Comparison of ENCODE assay signal across 27 mouse cellular contexts in genomic region chr11:90259826-90260225, GRCm38 (mm10). TPM values are rescaled to one million over a fixed set of nuclear protein-coding genes. Genes with fewer than 3 reads are reported as not detected.
DNase-seq lines count a peak whose midpoint lies in the region; ATAC-seq and TF ChIP-seq lines count a peak whose summit lies in the region.
"Had no signal": no experiment of that assay in that cellular context is flagged by ENCODE, and none has a peak within 500 bp of the region (broad histone marks: within the 10 kb centered on the region; RNA-seq: fewer than 3 reads in every experiment).

No protein-coding gene starts in this region.

- no peak for DNase-seq in lung, postnatal 0 days (ENCODE audit: low spot score)
- no peak for DNase-seq in lung, postnatal 25 days (ENCODE audit: low spot score)
- DNase-seq in CH12.LX (ENCODE audit: extremely low read depth) = peak; percentile 72
- no peak for DNase-seq in liver, embryonic 11.5 days (ENCODE audit: low spot score)
- no peak for DNase-seq in thymus, postnatal 0 days (ENCODE audit: low spot score)
- DNase-seq in layer of hippocampus, postnatal 10 days (ENCODE audit: low spot score in 2 of 2) = no peak
- DNase-seq in gastrocnemius, postnatal 4 days (ENCODE audit: low spot score in 2 of 2) = no peak
- DNase-seq: adrenal gland, postnatal 25 days; B cell, adult 2 months; cerebellum, adult 18-20 months; cerebellum, postnatal 10 days; kidney, adult 8-10 months; right cerebral cortex, adult 18-20 months; right cerebral cortex, postnatal 4 days; thymus, postnatal 14 days had no signal

- no peak for TF ChIP-seq RAD21 in CH12.LX (IDR thresholded peaks at IDR 0.05; ENCODE audit: low read depth, low read length)

- in situ Hi-C loops in CH12.LX (cut with MboI; ENCODE audit: low pct_ligation_motif_present, low pct_unique_long_range_greater_than_20kb, low sequenced_read_pairs) = no loop called here

- TF ChIP-seq POLR2A in CH12.LX (IDR thresholded peaks at IDR 0.05; ENCODE audit: low read depth, low read length) = no peak

- H3K4me1 ChIP-seq in lung, postnatal 0 days (ENCODE audit: insufficient read depth, low read depth, low read length) = peaks cover 20% of the 10 kb centered on the region
- H3K4me1 ChIP-seq in CH12.LX (ENCODE audit: control insufficient read depth in 1 of 2, insufficient read depth in 2 of 2) = peaks cover 21 to 52% of the 10 kb centered on the region in 2 experiments
- H3K4me1 ChIP-seq in liver, embryonic 11.5 days (replicated peaks; ENCODE audit: control insufficient read depth, insufficient read depth, low read length) = peaks cover 5% of the 10 kb centered on the region
- H3K4me1 ChIP-seq: forebrain, embryonic 13.5 days; hindbrain, embryonic 10.5 days; neural tube, embryonic 12.5 days had no signal

- WGBS in lung, postnatal 0 days = 83% methylated on average over 9 of the region's 9 CpGs
- 64% methylated on average over 9 of the region's 9 CpGs for WGBS in liver, embryonic 11.5 days

- ATAC-seq in lung, postnatal 0 days = no peak
- ATAC-seq in liver, embryonic 11.5 days (replicated peaks; ENCODE audit: low FRiP score) = peak; percentile 59; the same call in 1 of the 2 replicates
- ATAC-seq in megakaryocyte progenitor cell, adult 5-6 weeks (replicated peaks; ENCODE audit: poor library complexity) = 0 out of 2 replicates have a peak, but pooled peaks have one; percentile 5
- ATAC-seq: forebrain, embryonic 13.5 days; hindbrain, embryonic 16.5 days; intestine, embryonic 15.5 days; midbrain, embryonic 16.5 days had no signal

- H3K4me2 ChIP-seq in lung, postnatal 0 days (replicated peaks; ENCODE audit: low read depth, low read length) = no peak overlapping the region
- no peak overlapping the region for H3K4me2 ChIP-seq in CH12.LX (ENCODE audit: insufficient read depth, low read depth, poor library complexity, severe bottlenecking)
- H3K4me2 ChIP-seq in liver, embryonic 11.5 days = no peak overlapping the region
- H3K4me2 ChIP-seq: forebrain, embryonic 13.5 days; intestine, embryonic 15.5 days; limb, embryonic 12.5 days; liver, embryonic 15.5 days; midbrain, embryonic 11.5 days; neural tube, embryonic 12.5 days; stomach, embryonic 15.5 days had no signal

- dilution Hi-C loops in CH12.LX (cut with MboI; ENCODE audit: extremely low pct_ligation_motif_present, extremely low pct_unique_long_range_greater_than_20kb, low sequenced_read_pairs) = no loop called here

- H3K4me3 ChIP-seq in lung, postnatal 0 days (ENCODE audit: low read depth, low read length) = no peak overlapping the region
- H3K4me3 ChIP-seq in CH12.LX (replicated peaks in 1 of 3; ENCODE audit: low read depth in 2 of 3, low read length in 2 of 3, poor library complexity in 1 of 3) = no peak overlapping the region
- no peak overlapping the region for H3K4me3 ChIP-seq in liver, embryonic 11.5 days (ENCODE audit: low read depth, low read length)
- H3K4me3 ChIP-seq: forebrain, embryonic 13.5 days; hindbrain, embryonic 10.5 days; intestine, embryonic 15.5 days; left cerebral cortex, adult 2 months; limb, embryonic 12.5 days; liver, embryonic 15.5 days; neural tube, embryonic 12.5 days; stomach, embryonic 15.5 days had no signal

- TF ChIP-seq EP300 in lung, postnatal 0 days (IDR thresholded peaks at IDR 0.05) = no peak
- no peak for TF ChIP-seq EP300 in CH12.LX (IDR thresholded peaks at IDR 0.05; ENCODE audit: low read length)

- no peak for TF ChIP-seq CTCF in lung, postnatal 0 days (IDR thresholded peaks at IDR 0.05)
- no peak for TF ChIP-seq CTCF in CH12.LX (conservative IDR thresholded peaks at IDR 0.05 in 1 of 2, IDR thresholded peaks at IDR 0.05 in 1 of 2; ENCODE audit: low read depth in 2 of 2, low read length in 2 of 2)

- H3K27me3 ChIP-seq in lung, postnatal 0 days (replicated peaks; ENCODE audit: insufficient read depth, low read length) = no peaks in the 10 kb centered on the region
- no peaks in the 10 kb centered on the region for H3K27me3 ChIP-seq in CH12.LX (replicated peaks)
- H3K27me3 ChIP-seq in liver, embryonic 11.5 days (replicated peaks; ENCODE audit: control insufficient read depth, insufficient read depth, low read length) = no peaks in the 10 kb centered on the region
- H3K27me3 ChIP-seq: forebrain, embryonic 13.5 days; intestine, embryonic 15.5 days; limb, embryonic 12.5 days; liver, embryonic 15.5 days; neural tube, embryonic 12.5 days; stomach, embryonic 15.5 days had no signal

- peaks cover 33% of the 10 kb centered on the region for H3K36me3 ChIP-seq in lung, postnatal 0 days (ENCODE audit: insufficient read depth, low read length)
- H3K36me3 ChIP-seq in CH12.LX (replicated peaks in 1 of 2; ENCODE audit: control insufficient read depth in 1 of 2, insufficient read depth in 1 of 2, low read length in 1 of 2) = peaks cover 27 to 69% of the 10 kb centered on the region in 2 experiments
- H3K36me3 ChIP-seq in liver, embryonic 11.5 days (ENCODE audit: control insufficient read depth, insufficient read depth, low read length) = peaks cover 18% of the 10 kb centered on the region; the same call in 1 of the 2 replicates

- H3K27ac ChIP-seq in lung, postnatal 0 days (ENCODE audit: low read length) = peak overlapping the region; percentile 49; the same call in 1 of the 2 replicates
- H3K27ac ChIP-seq in CH12.LX (ENCODE audit: insufficient read depth, low read depth) = no peak overlapping the region
- H3K27ac ChIP-seq in liver, embryonic 11.5 days (ENCODE audit: low read depth, low read length) = no peak overlapping the region
- H3K27ac ChIP-seq: forebrain, embryonic 13.5 days; hindbrain, embryonic 10.5 days; intestine, embryonic 15.5 days; left cerebral cortex, adult 2 months; limb, embryonic 12.5 days; liver, embryonic 15.5 days; neural tube, embryonic 12.5 days; stomach, embryonic 15.5 days had no signal

- H3K9ac ChIP-seq in lung, postnatal 0 days (replicated peaks; ENCODE audit: low read depth) = no peak overlapping the region
- H3K9ac ChIP-seq in CH12.LX (ENCODE audit: insufficient read depth, low read depth) = no peak overlapping the region
- no peak overlapping the region for H3K9ac ChIP-seq in liver, embryonic 11.5 days (ENCODE audit: low read depth, low read length)
- H3K9ac ChIP-seq: forebrain, embryonic 13.5 days; intestine, embryonic 15.5 days; limb, embryonic 12.5 days; liver, embryonic 15.5 days; neural tube, embryonic 12.5 days; stomach, embryonic 15.5 days had no signal

- H3K9me3 ChIP-seq in lung, postnatal 0 days (ENCODE audit: low read length) = no peaks in the 10 kb centered on the region
- peaks cover 11% of the 10 kb centered on the region for H3K9me3 ChIP-seq in CH12.LX (replicated peaks; ENCODE audit: low read length)
- no peaks in the 10 kb centered on the region for H3K9me3 ChIP-seq in liver, embryonic 11.5 days (ENCODE audit: control insufficient read depth, low read length)
- H3K9me3 ChIP-seq: forebrain, embryonic 13.5 days; hindbrain, embryonic 10.5 days; intestine, embryonic 15.5 days; limb, embryonic 12.5 days; liver, embryonic 15.5 days; neural tube, embryonic 12.5 days; stomach, embryonic 15.5 days had no signal

- H3K79me2 ChIP-seq in CH12.LX (replicated peaks; ENCODE audit: control insufficient read depth, extremely low read depth, insufficient read depth, poor library complexity, severe bottlenecking) = no peaks in the 10 kb centered on the region

TF ChIP-seq in CH12.LX, 34 proteins besides CTCF, POLR2A, EP300 and RAD21:
- TF ChIP-seq ETS1 (conservative IDR thresholded peaks at IDR 0.05; ENCODE audit: low read depth, low read length) = no peak
- TF ChIP-seq JUN (IDR thresholded peaks at IDR 0.05; ENCODE audit: insufficient read depth, low read depth, low read length) = no peak
- TF ChIP-seq POLR2AphosphoS2 (IDR thresholded peaks at IDR 0.05; ENCODE audit: low read depth, low read length) = no peak
- no peak for TF ChIP-seq MAZ (IDR thresholded peaks at IDR 0.05; ENCODE audit: low read depth, low read length)
- no peak for TF ChIP-seq SMC3 (IDR thresholded peaks at IDR 0.05; ENCODE audit: low read depth, low read length)
- no peak for TF ChIP-seq CHD1 (IDR thresholded peaks at IDR 0.05; ENCODE audit: low read depth, low read length)
- no peak for TF ChIP-seq JUND (conservative IDR thresholded peaks at IDR 0.05; ENCODE audit: low read depth, low read length)
- TF ChIP-seq ZC3H11A (IDR thresholded peaks at IDR 0.05; ENCODE audit: low read depth, low read length) = no peak
- TF ChIP-seq USF1 (IDR thresholded peaks at IDR 0.05; ENCODE audit: low read depth, low read length) = no peak
- TF ChIP-seq ZMIZ1 (IDR thresholded peaks at IDR 0.05; ENCODE audit: low read depth, low read length) = no peak
- no peak for TF ChIP-seq TCF12 (IDR thresholded peaks at IDR 0.05; ENCODE audit: low read depth, low read length)
- TF ChIP-seq PAX5 (IDR thresholded peaks at IDR 0.05; ENCODE audit: low read length) = no peak
- TF ChIP-seq NELFE (IDR thresholded peaks at IDR 0.05; ENCODE audit: low read depth, low read length) = no peak
- TF ChIP-seq UBTF (IDR thresholded peaks at IDR 0.05; ENCODE audit: low read depth, low read length) = no peak
- TF ChIP-seq MEF2A (IDR thresholded peaks at IDR 0.05; ENCODE audit: borderline replicate concordance, low read depth, low read length) = no peak

RNA-seq across cellular contexts. Expression of gene Mmd, which starts 10.6 kb away (rescaled TPM):
- polyA plus RNA-seq in lung, postnatal 0 days (2015; fragmentation: Nextera tagmentation; extraction: Ambion mirVana) = 32.5 and 35.8 TPM in 2 replicates
- total RNA-seq in CH12.LX (2012; rRNA removed) = 10.3 and 13.8 TPM in 2 replicates
- total RNA-seq in CH12.LX (2014; rRNA removed) = 60.4 and 70.5 TPM in 2 replicates
- 36.1 and 39.8 TPM in 2 replicates for polyA plus RNA-seq in CH12.LX (2012; ENCODE audit: insufficient read length, low read depth)
- polyA plus RNA-seq in liver, embryonic 11.5 days (2014; fragmentation: Nextera tagmentation; extraction: Ambion mirVana) = 16.3 and 17.1 TPM in 2 replicates
- 19.0 and 20.5 TPM in 2 replicates for total RNA-seq in megakaryocyte progenitor cell, adult 5-6 weeks (2015)
- 16.0 and 17.7 TPM in 2 replicates for total RNA-seq in megakaryocyte progenitor cell, adult 5-6 weeks (2017)
- polyA plus RNA-seq in thymus, postnatal 0 days (2015; fragmentation: Nextera tagmentation; extraction: Ambion mirVana) = 18.3 and 19.2 TPM in 2 replicates
- total RNA-seq in layer of hippocampus, postnatal 10 days (2021) = 100 to 1,000 TPM; 311 to 324 TPM
- 10 to 100 TPM; 26.9 to 35.6 TPM for total RNA-seq in gastrocnemius, postnatal 4 days (2021)

Comparison
In these comparisons a context has a peak if more than half of its experiments do, and no peak if none do; other contexts are left out.
1. RNA of gene Mmd, which starts 10.6 kb away (total RNA-seq): 311 to 324 TPM in layer of hippocampus, postnatal 10 days; 10.3 to 70.5 TPM in CH12.LX, 26.9 to 35.6 TPM in gastrocnemius, postnatal 4 days and 16.0 to 20.5 TPM in megakaryocyte progenitor cell, adult 5-6 weeks; every median in the first group is over 4 times any median in the second.